Mouse (Mus musculus) MN1 (cell line): ENCODE data around the gene Sdc1.
A peak's percentile ranks its signal among the peaks of the same experiment; 100 is the strongest.

Experiments
- DNase-seq: peaks from one replicate; pipeline ENCODE4 v3.0.0-alpha.2; 2016; ENCODE audit warnings: low spot score

Gene Sdc1

GRCm38 (mm10) chr12:8770946-8771843, at the start of gene Sdc1:
Sdc1 (plus strand) TSS chr12:8771323.
- DNase-seq: peak; percentile 60

GRCm38 (mm10) chr12:8726890-8727289, 44.2 kb upstream of the Sdc1 start:
- DNase-seq: no peak

GRCm38 (mm10) chr12:8728739-8729138, 42.4 kb upstream of the Sdc1 start:
- DNase-seq: peak; percentile 73

GRCm38 (mm10) chr12:8753654-8754053, 17.5 kb upstream of the Sdc1 start:
- no peak for DNase-seq

GRCm38 (mm10) chr12:8754116-8754515, 17.0 kb upstream of the Sdc1 start:
- DNase-seq: no peak

- DNase-seq: no peak
These were observed 13.1 kb upstream of the Sdc1 start for GRCm38 (mm10) chr12:8758029-8758428.

- no peak for DNase-seq
These were observed 12.0 kb upstream of the Sdc1 start for GRCm38 (mm10) chr12:8759115-8759514.

GRCm38 (mm10) chr12:8759779-8760178, 11.3 kb upstream of the Sdc1 start:
- DNase-seq: no peak

- DNase-seq: no peak
These were observed 10.6 kb upstream of the Sdc1 start for GRCm38 (mm10) chr12:8760561-8760960.

- DNase-seq: no peak
These were observed 10.1 kb upstream of the Sdc1 start for GRCm38 (mm10) chr12:8761058-8761457.

GRCm38 (mm10) chr12:8762667-8763066, 8.5 kb upstream of the Sdc1 start:
- DNase-seq: peak; percentile 21

- DNase-seq: no peak
These were observed 6.7 kb upstream of the Sdc1 start for GRCm38 (mm10) chr12:8764221-8764930.

GRCm38 (mm10) chr12:8771844-8772380, 789 bp downstream of the Sdc1 start:
- peak; percentile 73 for DNase-seq

GRCm38 (mm10) chr12:8772451-8773143, 1.5 kb downstream of the Sdc1 start:
- DNase-seq: peak; percentile 67

GRCm38 (mm10) chr12:8773336-8773735, 2.2 kb downstream of the Sdc1 start:
- peak; percentile 19 for DNase-seq

GRCm38 (mm10) chr12:8774183-8774582, 3.1 kb downstream of the Sdc1 start:
- DNase-seq: no peak

- DNase-seq: no peak
These were observed 5.1 kb downstream of the Sdc1 start for GRCm38 (mm10) chr12:8776206-8776605.

GRCm38 (mm10) chr12:8776741-8777140, 5.6 kb downstream of the Sdc1 start:
- DNase-seq: no peak

GRCm38 (mm10) chr12:8778106-8778505, 7.0 kb downstream of the Sdc1 start:
- DNase-seq: no peak

- DNase-seq: no peak
These were observed 8.7 kb downstream of the Sdc1 start for GRCm38 (mm10) chr12:8779851-8780250.

GRCm38 (mm10) chr12:8781121-8781520, 10.0 kb downstream of the Sdc1 start:
- DNase-seq: no peak

- DNase-seq: peak; percentile 78
These were observed 10.7 kb downstream of the Sdc1 start for GRCm38 (mm10) chr12:8781681-8782378.
